Mouse (Mus musculus): ENCODE data around the gene Macc1. TPM values are rescaled to one million over a fixed set of nuclear protein-coding genes. Genes with fewer than 3 reads are reported as not detected.

Gene Macc1
- polyA plus RNA-seq, 1 experiment: 0.20 TPM

- Histone ChIP-seq H3K27me3 (replicated peaks; ENCODE audit: control insufficient read depth, insufficient read depth, low read length) (no peaks in the 10 kb centered on the region), H3K4me1 (ENCODE audit: control insufficient read depth, insufficient read depth, low read length) (no peaks in the 10 kb centered on the region), H3K27ac (ENCODE audit: insufficient read depth, low read depth, low read length) (no peak overlapping the region), H3K4me3 (ENCODE audit: insufficient read depth, low read depth, low read length) (no peak overlapping the region), H3K36me3 (ENCODE audit: control insufficient read depth, insufficient read depth, low read length) (no peaks in the 10 kb centered on the region)
- WGBS: 90% methylated on average over 1 of the region's 1 CpGs
- TF ChIP-seq CTCF (conservative IDR thresholded peaks at IDR 0.05; ENCODE audit: insufficient read depth, insufficient read length, low read depth, low read length) (no peak), POLR2A (IDR thresholded peaks at IDR 0.05; ENCODE audit: low read depth, low read length) (no peak)
- no peak for DNase-seq
Observed at GRCm38 (mm10) chr12:119404810-119405209, 90.7 kb downstream of the Macc1 start.

DNA sequence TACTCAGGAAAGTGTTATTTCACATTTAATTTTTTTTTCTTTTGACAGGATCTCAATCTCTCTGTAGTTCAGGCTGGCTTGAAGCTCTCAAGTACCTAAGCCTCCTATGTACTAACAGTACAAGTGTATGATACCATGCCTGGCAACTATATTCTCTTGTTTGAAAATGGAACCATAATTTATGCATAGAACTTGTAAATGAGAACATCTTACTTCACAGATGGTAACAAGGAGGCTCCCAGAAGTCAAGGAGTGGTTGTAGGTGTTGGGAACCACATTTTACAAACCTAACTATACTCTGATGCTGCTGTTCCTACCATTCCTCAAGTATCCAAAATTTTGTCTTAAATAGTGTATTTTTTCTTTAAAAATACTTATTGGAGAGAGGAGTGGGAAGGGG lies 96.5 kb downstream of the Macc1 start:
- no peaks in the 10 kb centered on the region for H3K36me3 ChIP-seq (ENCODE audit: control insufficient read depth, insufficient read depth, low read length)

DNA sequence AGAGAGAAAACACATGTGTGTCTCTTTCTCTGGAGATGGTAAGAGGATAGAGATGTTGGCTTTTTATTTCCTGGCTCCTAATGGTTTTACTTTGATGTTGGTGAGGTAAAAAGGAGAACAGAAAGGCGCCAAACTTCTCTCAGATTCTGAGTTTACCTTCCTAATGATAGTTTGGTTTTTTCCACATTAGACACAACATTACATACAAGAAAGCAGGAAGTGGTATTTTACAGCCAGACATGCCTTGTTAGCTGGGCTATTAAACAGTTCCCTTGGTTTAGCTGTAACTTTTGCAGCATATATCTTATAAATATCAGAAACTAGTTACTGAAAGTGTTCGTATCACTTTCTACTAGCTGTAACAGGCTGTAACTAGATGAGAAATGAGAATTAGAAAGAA lies 96.9 kb downstream of the Macc1 start:
- H3K4me3 ChIP-seq (ENCODE audit: insufficient read depth, low read depth, low read length): no peak overlapping the region
- no peak for DNase-seq
- TF ChIP-seq CTCF (conservative IDR thresholded peaks at IDR 0.05; ENCODE audit: insufficient read depth, insufficient read length, low read depth, low read length) (no peak), POLR2A (IDR thresholded peaks at IDR 0.05; ENCODE audit: low read depth, low read length) (no peak)
- no peaks in the 10 kb centered on the region for H3K4me1 ChIP-seq (ENCODE audit: control insufficient read depth, insufficient read depth, low read length)
- WGBS: 64% methylated on average over 2 of the region's 2 CpGs
- no peak overlapping the region for H3K27ac ChIP-seq (ENCODE audit: insufficient read depth, low read depth, low read length)
- H3K27me3 ChIP-seq (replicated peaks; ENCODE audit: control insufficient read depth, insufficient read depth, low read length): no peaks in the 10 kb centered on the region
- no peaks in the 10 kb centered on the region for H3K36me3 ChIP-seq (ENCODE audit: control insufficient read depth, insufficient read depth, low read length)

More for the DNA sequence above, 96.5 kb downstream of the Macc1 start:
- no peak for DNase-seq
- H3K27ac ChIP-seq (ENCODE audit: insufficient read depth, low read depth, low read length): no peak overlapping the region
- no peaks in the 10 kb centered on the region for H3K4me1 ChIP-seq (ENCODE audit: control insufficient read depth, insufficient read depth, low read length)
- H3K4me3 ChIP-seq (ENCODE audit: insufficient read depth, low read depth, low read length): no peak overlapping the region
- TF ChIP-seq CTCF (conservative IDR thresholded peaks at IDR 0.05; ENCODE audit: insufficient read depth, insufficient read length, low read depth, low read length) (no peak), POLR2A (IDR thresholded peaks at IDR 0.05; ENCODE audit: low read depth, low read length) (no peak)
- no peaks in the 10 kb centered on the region for H3K27me3 ChIP-seq (replicated peaks; ENCODE audit: control insufficient read depth, insufficient read depth, low read length)

DNA sequence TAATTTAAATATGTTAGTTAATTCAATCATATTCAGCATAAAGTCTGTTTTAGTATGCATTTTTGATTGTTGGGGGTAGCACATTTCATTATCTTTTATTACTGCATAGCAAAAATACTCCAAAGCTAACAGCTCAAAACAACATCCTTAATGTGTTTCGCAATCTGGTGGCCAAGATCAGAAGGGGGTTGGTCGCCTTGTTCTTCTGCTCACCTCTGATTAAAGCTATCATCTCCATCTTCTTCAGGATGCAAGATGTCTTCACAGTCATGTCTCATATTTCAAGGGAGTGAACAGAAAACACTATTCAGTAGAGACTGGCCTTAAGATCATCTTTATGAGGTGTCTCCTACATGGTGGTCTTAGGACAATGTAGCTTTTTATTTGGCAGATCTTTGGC lies 97.9 kb downstream of the Macc1 start:
- DNase-seq: no peak
- Histone ChIP-seq H3K4me3 (ENCODE audit: insufficient read depth, low read depth, low read length) (no peak overlapping the region), H3K27me3 (replicated peaks; ENCODE audit: control insufficient read depth, insufficient read depth, low read length) (no peaks in the 10 kb centered on the region), H3K36me3 (ENCODE audit: control insufficient read depth, insufficient read depth, low read length) (no peaks in the 10 kb centered on the region), H3K27ac (ENCODE audit: insufficient read depth, low read depth, low read length) (no peak overlapping the region), H3K4me1 (ENCODE audit: control insufficient read depth, insufficient read depth, low read length) (no peaks in the 10 kb centered on the region)
- TF ChIP-seq POLR2A (IDR thresholded peaks at IDR 0.05; ENCODE audit: low read depth, low read length): no peak
- TF ChIP-seq CTCF (conservative IDR thresholded peaks at IDR 0.05; ENCODE audit: insufficient read depth, insufficient read length, low read depth, low read length): no peak
- WGBS: 68% methylated on average over 2 of the region's 2 CpGs

DNA sequence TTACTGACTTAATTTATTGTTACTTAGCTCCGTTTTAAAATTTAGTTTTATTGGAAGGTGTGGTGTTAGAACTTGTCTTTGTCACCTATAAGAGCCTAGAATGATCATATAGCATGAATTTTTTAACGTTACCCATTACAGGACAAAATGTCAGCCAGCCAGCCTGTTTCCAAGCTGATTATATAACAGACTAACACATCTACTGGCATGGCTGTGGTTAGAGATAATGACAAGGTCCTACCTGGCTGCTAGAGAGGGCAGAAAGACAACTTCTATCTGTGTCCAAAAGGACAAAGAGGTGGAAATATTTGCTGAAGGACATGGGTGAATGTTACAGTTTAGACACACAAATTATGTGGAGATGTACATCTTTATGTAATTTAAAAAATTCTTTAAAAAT lies 101.8 kb downstream of the Macc1 start:
- no peak overlapping the region for H3K4me3 ChIP-seq (ENCODE audit: insufficient read depth, low read depth, low read length)
- 80% methylated on average over 2 of the region's 2 CpGs for WGBS
- no peak for DNase-seq
- no peaks in the 10 kb centered on the region for H3K36me3 ChIP-seq (ENCODE audit: control insufficient read depth, insufficient read depth, low read length)
- TF ChIP-seq CTCF (conservative IDR thresholded peaks at IDR 0.05; ENCODE audit: insufficient read depth, insufficient read length, low read depth, low read length): no peak
- H3K4me1 ChIP-seq (ENCODE audit: control insufficient read depth, insufficient read depth, low read length): no peaks in the 10 kb centered on the region
- H3K27ac ChIP-seq (ENCODE audit: insufficient read depth, low read depth, low read length): no peak overlapping the region
- H3K27me3 ChIP-seq (replicated peaks; ENCODE audit: control insufficient read depth, insufficient read depth, low read length): no peaks in the 10 kb centered on the region

DNA sequence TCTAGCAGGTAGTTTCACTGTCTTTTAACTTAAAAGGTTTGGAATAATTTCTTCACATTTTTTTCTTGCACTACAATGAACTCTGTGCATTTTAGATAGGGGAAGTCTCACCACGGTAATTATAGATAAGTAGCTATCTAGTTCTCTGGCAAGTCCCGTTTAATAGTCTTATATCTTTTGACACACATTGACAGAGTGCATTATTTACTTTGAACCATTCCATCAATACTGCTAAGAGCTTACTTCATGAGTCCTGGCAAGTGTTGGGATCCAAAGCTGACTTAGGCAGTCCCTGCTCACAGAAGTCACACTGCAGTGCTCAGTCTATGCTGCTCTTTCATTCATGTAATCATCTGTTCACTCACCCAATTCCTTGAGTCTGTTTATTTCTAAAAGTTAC lies 111.7 kb downstream of the Macc1 start:
- no peaks in the 10 kb centered on the region for H3K27me3 ChIP-seq (replicated peaks; ENCODE audit: control insufficient read depth, insufficient read depth, low read length)
- no peak for DNase-seq
- H3K4me1 ChIP-seq (ENCODE audit: control insufficient read depth, insufficient read depth, low read length): no peaks in the 10 kb centered on the region
- no peak overlapping the region for H3K4me3 ChIP-seq (ENCODE audit: insufficient read depth, low read depth, low read length)
- H3K36me3 ChIP-seq (ENCODE audit: control insufficient read depth, insufficient read depth, low read length): no peaks in the 10 kb centered on the region
- WGBS: 86% methylated on average over 2 of the region's 2 CpGs
- TF ChIP-seq CTCF (conservative IDR thresholded peaks at IDR 0.05; ENCODE audit: insufficient read depth, insufficient read length, low read depth, low read length): no peak
- no peak for TF ChIP-seq POLR2A (IDR thresholded peaks at IDR 0.05; ENCODE audit: low read depth, low read length)
- H3K27ac ChIP-seq (ENCODE audit: insufficient read depth, low read depth, low read length): no peak overlapping the region

- 100% methylated on average over 2 of the region's 2 CpGs for WGBS
Observed at GRCm38 (mm10) chr12:119426182-119426886, 112.3 kb downstream of the Macc1 start.

More at GRCm38 (mm10) chr12:119426182-119426886, 112.3 kb downstream of the Macc1 start:
- TF ChIP-seq CTCF (conservative IDR thresholded peaks at IDR 0.05; ENCODE audit: insufficient read depth, insufficient read length, low read depth, low read length) (no peak), POLR2A (IDR thresholded peaks at IDR 0.05; ENCODE audit: low read depth, low read length) (no peak)
- Histone ChIP-seq H3K27me3 (replicated peaks; ENCODE audit: control insufficient read depth, insufficient read depth, low read length) (no peaks in the 10 kb centered on the region), H3K4me3 (ENCODE audit: insufficient read depth, low read depth, low read length) (no peak overlapping the region), H3K4me1 (ENCODE audit: control insufficient read depth, insufficient read depth, low read length) (no peaks in the 10 kb centered on the region), H3K36me3 (ENCODE audit: control insufficient read depth, insufficient read depth, low read length) (no peaks in the 10 kb centered on the region), H3K27ac (ENCODE audit: insufficient read depth, low read depth, low read length) (no peak overlapping the region)
- DNase-seq: no peak
